Mouse (Mus musculus): ENCODE results near the gene Tprgl. TPM values are rescaled to one million over a fixed set of nuclear protein-coding genes. Genes with fewer than 3 reads are reported as not detected.

Gene Tprgl
- 70.5 TPM for polyA plus RNA-seq (2014; fragmentation: Illumina TruSeq; extraction: RNeasy Lipid Tissue Mini Kit (QIAGEN cat#74804); ENCODE audit: low read depth, low replicate concordance)

DNA sequence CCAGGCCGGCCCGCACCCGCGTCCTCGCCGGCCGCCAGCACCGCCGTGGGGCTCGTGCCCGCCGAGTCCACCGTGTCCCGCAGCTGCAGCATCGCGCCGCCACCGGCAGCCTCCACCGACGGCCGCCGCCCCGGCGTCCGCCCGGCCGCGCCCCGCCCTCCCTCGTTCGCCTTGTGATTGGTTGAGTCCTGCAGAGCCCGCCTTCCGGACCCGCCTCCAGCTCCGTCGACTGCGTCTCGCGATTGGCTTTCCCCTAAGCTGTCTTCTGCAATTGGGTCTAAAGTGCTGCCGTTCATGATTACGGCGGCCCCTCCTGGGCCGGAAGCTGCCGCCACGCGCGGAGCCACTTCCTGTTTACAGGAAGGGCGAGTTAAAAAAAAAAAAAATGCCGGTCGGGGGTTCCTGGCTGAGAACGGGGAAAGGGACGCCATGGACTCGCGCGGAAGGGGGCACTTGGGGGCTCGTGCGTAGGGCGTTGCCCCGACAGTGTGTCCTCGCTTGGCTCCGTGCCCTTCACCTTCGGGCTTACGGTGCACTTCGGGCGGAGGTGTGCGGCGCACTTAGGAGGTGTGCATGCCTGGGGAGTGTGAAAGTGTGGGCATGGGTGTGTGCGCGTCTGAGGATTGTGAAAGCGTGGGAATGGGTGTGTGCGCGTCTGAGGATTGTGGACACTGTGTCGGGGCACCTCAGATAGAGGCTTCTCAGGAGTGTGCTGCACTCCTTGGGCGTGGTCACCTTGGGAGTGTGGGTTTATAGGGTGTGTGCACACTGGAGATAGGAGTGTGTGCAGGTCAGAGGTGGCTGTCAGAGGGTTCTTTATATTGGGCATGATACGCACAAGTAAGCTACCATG is at the start of gene Tprgl:
Gene Tprgl, minus strand, starts transcription at position 129 of the 853 bp plus-strand sequence.

DNA sequence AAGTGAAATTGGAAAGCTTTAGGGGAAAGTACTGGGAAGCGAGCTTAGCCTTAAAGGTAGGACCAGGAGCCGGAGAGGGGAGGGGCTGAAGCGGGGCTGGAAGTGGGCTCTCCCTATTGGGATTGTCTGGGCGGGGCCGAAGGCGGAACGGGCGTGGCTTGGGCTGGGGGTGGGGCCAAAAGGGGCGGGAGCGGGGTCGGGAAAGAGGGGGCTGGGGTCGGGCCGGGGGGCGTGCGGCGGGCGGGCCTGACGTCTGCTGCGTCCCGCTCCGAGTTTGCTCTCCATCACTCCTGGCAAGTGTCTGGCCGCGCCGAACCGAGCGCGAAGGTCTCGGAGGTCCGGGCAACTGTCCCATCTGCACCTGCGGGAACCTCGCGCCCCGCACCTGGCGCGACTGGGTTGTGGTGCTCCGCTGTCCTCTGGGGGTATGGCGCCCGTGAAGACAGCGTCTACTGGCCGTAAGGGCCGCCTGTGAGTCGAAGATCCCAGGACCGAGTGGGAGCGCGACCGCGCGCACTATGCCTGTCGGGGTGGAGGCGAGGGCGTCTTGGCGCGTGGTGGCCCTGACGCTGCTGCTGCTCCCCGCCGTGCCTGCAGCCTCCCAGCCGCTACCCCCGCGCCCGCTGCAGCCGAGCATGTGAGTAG is 10.2 kb upstream of the Tprgl start, which contains the start of gene Megf6:
Gene Megf6, plus strand, starts transcription at position 225 of the 645 bp plus-strand sequence.

DNA sequence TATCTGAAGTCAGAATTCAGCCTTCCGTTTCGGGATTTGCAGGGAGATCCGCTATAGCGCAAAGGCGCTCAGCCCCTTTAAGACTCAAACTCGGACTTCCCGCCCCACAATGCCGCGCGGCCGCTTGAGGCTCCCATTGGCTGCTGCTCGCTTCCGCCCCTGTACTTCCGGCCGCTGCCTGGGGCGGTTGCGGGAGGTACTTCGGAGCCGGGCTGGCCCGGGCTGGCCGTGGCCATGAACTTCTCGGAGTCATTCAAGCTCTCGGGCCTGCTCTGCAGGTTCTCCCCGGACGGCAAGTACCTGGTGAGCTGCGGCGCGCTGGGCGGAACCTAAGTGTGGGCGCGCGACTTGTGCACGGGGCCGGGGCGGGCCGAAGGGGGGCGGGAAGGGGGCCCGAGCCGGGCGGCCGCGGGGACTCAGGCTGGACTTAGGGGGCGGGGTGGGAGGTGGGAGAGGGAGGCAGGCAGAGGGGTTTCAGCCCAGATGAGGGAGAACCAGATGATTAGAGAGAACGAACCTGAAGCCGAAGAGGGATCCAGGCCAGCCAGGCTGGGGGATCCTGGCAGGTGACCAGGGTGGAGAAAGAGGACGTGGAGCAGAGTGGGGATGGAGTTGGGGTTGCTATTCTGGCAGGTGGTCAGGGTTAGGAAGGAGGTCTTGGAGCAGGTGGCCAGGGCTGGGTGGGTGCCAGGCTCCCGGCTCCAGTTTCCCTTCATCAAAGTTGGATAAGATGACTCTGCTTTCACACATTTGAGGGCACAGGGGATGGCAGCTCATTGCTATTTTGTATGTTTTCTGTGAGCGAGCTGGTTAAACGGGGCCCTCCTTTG is 18.0 kb downstream of the Tprgl start, which contains the start of gene Wrap73:
Gene Wrap73, plus strand, starts transcription at position 162 of the 830 bp plus-strand sequence.

DNA sequence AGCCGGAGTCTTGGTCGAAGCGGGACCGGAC is 20.5 kb downstream of the Tprgl start, which contains the start of gene Trp73:
Gene Trp73, minus strand, starts transcription at position 27 of the 31 bp plus-strand sequence.

Other genes with a start within 250 kb of the Tprgl start
- 20.1 TPM for gene A430005L14Rik, start 203.4 kb downstream of the Tprgl start, polyA plus RNA-seq (2014; fragmentation: Illumina TruSeq; extraction: RNeasy Lipid Tissue Mini Kit (QIAGEN cat#74804); ENCODE audit: low read depth, low replicate concordance)
- 3.2 TPM for gene Dffb, start 185.5 kb downstream of the Tprgl start, polyA plus RNA-seq (2014; fragmentation: Illumina TruSeq; extraction: RNeasy Lipid Tissue Mini Kit (QIAGEN cat#74804); ENCODE audit: low read depth, low replicate concordance)
- gene Cep104, start 185.5 kb downstream of the Tprgl start, polyA plus RNA-seq (2014; fragmentation: Illumina TruSeq; extraction: RNeasy Lipid Tissue Mini Kit (QIAGEN cat#74804); ENCODE audit: low read depth, low replicate concordance): 15.5 TPM
- 12.5 TPM for gene Lrrc47, start 148.9 kb downstream of the Tprgl start, polyA plus RNA-seq (2014; fragmentation: Illumina TruSeq; extraction: RNeasy Lipid Tissue Mini Kit (QIAGEN cat#74804); ENCODE audit: low read depth, low replicate concordance)
- 1.7 TPM for gene Smim1, start 134.4 kb downstream of the Tprgl start, polyA plus RNA-seq (2014; fragmentation: Illumina TruSeq; extraction: RNeasy Lipid Tissue Mini Kit (QIAGEN cat#74804); ENCODE audit: low read depth, low replicate concordance)
- not detected for gene Ccdc27, start 118.0 kb downstream of the Tprgl start, polyA plus RNA-seq (2014; fragmentation: Illumina TruSeq; extraction: RNeasy Lipid Tissue Mini Kit (QIAGEN cat#74804); ENCODE audit: low read depth, low replicate concordance)
- gene Trp73, start 20.5 kb downstream of the Tprgl start, polyA plus RNA-seq (2014; fragmentation: Illumina TruSeq; extraction: RNeasy Lipid Tissue Mini Kit (QIAGEN cat#74804); ENCODE audit: low read depth, low replicate concordance): not detected
- not detected for gene Wrap73, start 18.3 kb downstream of the Tprgl start, polyA plus RNA-seq (2014; fragmentation: Illumina TruSeq; extraction: RNeasy Lipid Tissue Mini Kit (QIAGEN cat#74804); ENCODE audit: low read depth, low replicate concordance)
- gene Megf6, start 10.1 kb upstream of the Tprgl start, polyA plus RNA-seq (2014; fragmentation: Illumina TruSeq; extraction: RNeasy Lipid Tissue Mini Kit (QIAGEN cat#74804); ENCODE audit: low read depth, low replicate concordance): not detected
- gene Arhgef16, start 141.0 kb upstream of the Tprgl start, polyA plus RNA-seq (2014; fragmentation: Illumina TruSeq; extraction: RNeasy Lipid Tissue Mini Kit (QIAGEN cat#74804); ENCODE audit: low read depth, low replicate concordance): 0.81 TPM
- gene B230104I21Rik, start 175.5 kb upstream of the Tprgl start, polyA plus RNA-seq (2014; fragmentation: Illumina TruSeq; extraction: RNeasy Lipid Tissue Mini Kit (QIAGEN cat#74804); ENCODE audit: low read depth, low replicate concordance): not detected